Mouse (Mus musculus) liver, embryonic 16.5 days (tissue): ENCODE measurements around the gene 1700067K01Rik. TPM values are rescaled to one million over a fixed set of nuclear protein-coding genes. Genes with fewer than 3 reads are reported as not detected.
"Not testable (repeated sequence)": the region's sequence is repeated elsewhere in the genome, so short reads cannot be mapped to it uniquely, and the experiment has no call there.

ENCODE experiments used
- ATAC-seq: fragments of 200-750 bp; cut with Nextera tagmentation; 2 replicates; pipeline ENCODE4 v1.8.0; 2017; ENCODE audit warnings: low read depth, mild to moderate bottlenecking, moderate number of reproducible peaks, moderate library complexity
- H3K27ac ChIP-seq: fragments of 300-500 bp; sonication (generic); 2 replicates; pipeline ENCODE4 v1.5.1; 2014; ENCODE audit warnings: mild to moderate bottlenecking, low read length
- H3K27me3 ChIP-seq: fragments of 300-500 bp; sonication (generic); 2 replicates; pipeline ENCODE4 v1.6.1; 2014; ENCODE audit warnings: low read depth, low read length, mixed read lengths; ENCODE audit not compliant: control insufficient read depth, insufficient read depth
- H3K36me3 ChIP-seq: fragments of 300-500 bp; sonication (generic); 2 replicates; pipeline ENCODE4 v1.6.1; 2014; ENCODE audit warnings: mild to moderate bottlenecking; ENCODE audit not compliant: control insufficient read depth, insufficient read depth
- H3K4me1 ChIP-seq: fragments of 300-500 bp; sonication (generic); 2 replicates; pipeline ENCODE4 v1.6.1; 2014; ENCODE audit warnings: low read depth, low read length, mixed read lengths; ENCODE audit not compliant: control insufficient read depth
- H3K4me2 ChIP-seq: fragments of 300-500 bp; sonication (generic); 2 replicates; pipeline ENCODE4 v1.6.1; 2014; ENCODE audit warnings: low read depth, low read length, mixed read lengths
- H3K4me3 ChIP-seq: fragments of 300-500 bp; sonication (generic); 2 replicates; pipeline ENCODE4 v1.5.1; 2014; ENCODE audit warnings: low read depth, mild to moderate bottlenecking, low read length
- H3K9ac ChIP-seq: fragments of 300-500 bp; sonication (generic); 2 replicates; pipeline ENCODE4 v1.6.1; 2014; ENCODE audit warnings: low read depth, low read length
- H3K9me3 ChIP-seq: fragments of 300-500 bp; sonication (generic); replicated peaks from 2 replicates; pipeline ENCODE4 v1.6.1; 2016; ENCODE audit warnings: low read length; ENCODE audit not compliant: control insufficient read depth
- WGBS: fragments of 180-500 bp; shearing (Covaris S2); extraction: QIAGEN DNeasy Blood & Tissue Kit; methylation state at CpG from one replicate; pipeline ENCODE4 v1.1.7; 2014; ENCODE audit not compliant: insufficient replicate concordance; 5-methylcytosine and 5-hydroxymethylcytosine counted together
- polyA plus RNA-seq: library from polyadenylated mRNA; unstranded; fragments of >200 nt; fragmentation: Nextera tagmentation; extraction: Ambion mirVana; gene quantifications from 2 replicates; pipeline ENCODE4 v1.2.1, GENCODE M21; 2015

Gene 1700067K01Rik
- polyA plus RNA-seq, 1 experiment from 2014 or later: 0.58 TPM

DNA sequence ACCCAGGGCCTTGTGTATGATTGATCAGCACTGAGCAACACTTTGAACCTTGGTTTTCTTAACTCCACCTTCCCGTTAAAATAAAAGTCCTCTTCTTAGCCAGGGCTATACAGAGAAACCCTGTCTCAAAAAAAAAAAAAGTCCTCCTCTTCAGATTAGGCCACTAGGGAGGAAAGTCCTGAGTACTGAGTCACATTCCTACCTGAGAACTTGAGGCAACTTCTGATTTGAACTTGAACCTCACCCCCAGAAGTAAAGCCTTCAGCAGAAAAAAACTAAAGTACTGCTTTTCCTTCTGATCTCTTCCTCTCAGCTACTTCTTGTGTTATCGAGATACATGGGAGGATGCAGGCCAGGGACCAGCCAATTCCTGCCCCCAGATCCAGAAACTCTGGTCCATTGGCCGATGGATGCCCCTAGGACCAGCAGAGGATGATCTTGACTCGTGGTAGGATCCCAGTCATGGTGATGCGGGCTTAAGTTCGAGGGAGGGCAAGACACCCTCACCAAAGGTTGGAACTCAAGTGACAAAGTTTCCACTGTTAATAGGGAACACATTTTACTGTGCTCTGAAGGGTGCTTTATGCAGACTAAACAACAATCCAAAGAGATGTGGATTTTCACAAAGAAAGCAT is 2.4 kb downstream of the 1700067K01Rik start:
- no peak overlapping the region for H3K9ac ChIP-seq
- peaks cover 33% of the 10 kb centered on the region for H3K4me1 ChIP-seq
- WGBS: 65% methylated on average over 6 of the region's 6 CpGs

DNA sequence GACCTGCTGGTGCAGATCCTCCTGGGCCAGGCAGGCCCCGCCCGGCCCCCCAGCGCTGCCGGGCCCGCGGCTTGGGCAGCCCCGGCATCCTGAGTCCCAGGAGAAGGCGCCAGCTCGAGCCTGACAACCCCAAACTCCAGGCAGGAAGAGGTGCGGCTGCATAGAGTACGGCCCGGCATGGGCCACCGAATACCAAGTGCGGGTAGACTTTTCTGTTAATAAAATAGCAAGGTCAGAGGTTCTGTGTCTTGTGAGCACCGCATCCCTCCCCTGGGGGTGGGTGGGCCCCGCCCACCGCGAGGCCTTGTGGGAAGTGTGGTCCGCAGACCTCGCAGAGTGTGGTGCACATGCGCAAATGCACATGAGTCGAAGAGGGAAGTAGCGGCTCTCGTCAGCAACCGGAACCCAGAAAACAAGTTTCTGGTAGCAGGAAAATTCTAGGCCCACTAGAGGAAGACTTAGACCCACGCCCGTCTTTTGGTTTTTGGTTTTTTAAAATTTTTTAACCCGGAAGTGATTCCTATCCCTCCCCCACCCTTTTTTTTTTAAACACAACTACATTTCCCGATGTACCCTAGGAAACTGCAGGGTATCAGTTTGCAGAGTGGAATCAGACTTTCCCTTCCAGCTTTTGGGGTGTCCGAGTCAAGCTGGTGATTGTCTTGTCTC is 3.4 kb downstream of the 1700067K01Rik start:
- peaks cover 22% of the 10 kb centered on the region for H3K36me3 ChIP-seq
- ATAC-seq: peak; percentile 92
- H3K27me3 ChIP-seq: peaks cover 3% of the 10 kb centered on the region
- peak overlapping the region; percentile 65 for H3K9ac ChIP-seq
- H3K4me1 ChIP-seq: peaks cover 23% of the 10 kb centered on the region
- WGBS: under 1% methylated on average over 30 of the region's 30 CpGs
- no peaks in the 10 kb centered on the region for H3K9me3 ChIP-seq
- peak overlapping the region; percentile 68 for H3K4me3 ChIP-seq
- H3K4me2 ChIP-seq: peak overlapping the region; percentile 88
- peak overlapping the region; percentile 67 for H3K27ac ChIP-seq

More for the DNA sequence above, 2.4 kb downstream of the 1700067K01Rik start:
- no peak for ATAC-seq
- H3K27ac ChIP-seq: no peak overlapping the region; the same call in 1 of the 2 replicates
- peaks cover 28% of the 10 kb centered on the region for H3K36me3 ChIP-seq
- H3K27me3 ChIP-seq: no peaks in the 10 kb centered on the region
- no peaks in the 10 kb centered on the region for H3K9me3 ChIP-seq
- H3K4me2 ChIP-seq: peak overlapping the region; percentile 88
- peak overlapping the region; percentile 68 for H3K4me3 ChIP-seq

DNA sequence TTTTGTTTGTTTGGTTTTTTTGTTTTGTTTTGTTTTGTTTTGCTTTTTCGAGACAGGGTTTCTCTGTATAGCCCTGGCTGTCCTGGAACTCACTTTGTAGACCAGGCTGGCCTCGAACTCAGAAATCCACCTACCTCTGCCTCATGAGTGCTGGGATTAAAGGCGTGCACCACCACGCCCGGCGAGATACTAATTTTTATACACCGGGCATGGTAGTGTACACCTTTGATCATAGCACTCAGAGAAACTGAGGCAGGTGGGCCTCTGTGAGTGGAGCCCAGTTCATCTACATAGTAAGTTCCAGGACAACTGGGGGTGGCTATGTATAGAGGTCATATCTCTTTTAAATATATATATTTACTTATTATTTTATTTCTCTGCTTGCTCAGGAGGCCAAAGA is 4.2 kb downstream of the 1700067K01Rik start:
- not testable (repeated sequence) for H3K4me2 ChIP-seq, ATAC-seq

DNA sequence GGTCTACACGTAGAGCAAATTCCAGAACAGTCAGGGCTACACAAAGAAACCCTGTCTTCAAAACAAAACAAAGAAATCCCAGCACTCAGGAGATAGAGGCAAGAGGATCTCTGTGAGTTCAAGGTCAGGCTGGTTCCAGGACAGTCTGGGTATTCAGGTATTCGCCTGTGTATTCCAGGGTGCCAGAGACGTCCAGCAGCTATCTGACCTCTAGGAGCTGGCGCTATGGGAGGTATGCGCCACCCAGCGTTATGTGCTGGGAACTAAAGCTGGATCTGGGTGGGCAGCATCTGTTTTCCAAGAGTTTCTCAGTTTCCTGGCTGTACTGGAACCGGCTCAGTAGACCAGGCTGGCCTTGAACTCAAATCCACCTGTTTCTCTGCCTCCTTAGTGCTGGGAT is 7.1 kb downstream of the 1700067K01Rik start:
- H3K9me3 ChIP-seq: no peaks in the 10 kb centered on the region
- H3K9ac ChIP-seq: no peak overlapping the region
- WGBS: 43% methylated on average over 7 of the region's 7 CpGs
- peaks cover 24% of the 10 kb centered on the region for H3K4me1 ChIP-seq
- no peak overlapping the region for H3K27ac ChIP-seq
- no peaks in the 10 kb centered on the region for H3K36me3 ChIP-seq
- no peak overlapping the region for H3K4me3 ChIP-seq
- H3K27me3 ChIP-seq: peaks cover 40% of the 10 kb centered on the region
- no peak overlapping the region for H3K4me2 ChIP-seq
- no peak for ATAC-seq

More for the DNA sequence above, 4.2 kb downstream of the 1700067K01Rik start:
- H3K27ac ChIP-seq, H3K9me3 ChIP-seq, H3K4me3 ChIP-seq, H3K9ac ChIP-seq: not testable (repeated sequence)
- peaks cover 19% of the 10 kb centered on the region for H3K4me1 ChIP-seq
- H3K36me3 ChIP-seq: peaks cover 14% of the 10 kb centered on the region
- peaks cover 11% of the 10 kb centered on the region for H3K27me3 ChIP-seq
- 77% methylated on average over 7 of the region's 7 CpGs for WGBS

DNA sequence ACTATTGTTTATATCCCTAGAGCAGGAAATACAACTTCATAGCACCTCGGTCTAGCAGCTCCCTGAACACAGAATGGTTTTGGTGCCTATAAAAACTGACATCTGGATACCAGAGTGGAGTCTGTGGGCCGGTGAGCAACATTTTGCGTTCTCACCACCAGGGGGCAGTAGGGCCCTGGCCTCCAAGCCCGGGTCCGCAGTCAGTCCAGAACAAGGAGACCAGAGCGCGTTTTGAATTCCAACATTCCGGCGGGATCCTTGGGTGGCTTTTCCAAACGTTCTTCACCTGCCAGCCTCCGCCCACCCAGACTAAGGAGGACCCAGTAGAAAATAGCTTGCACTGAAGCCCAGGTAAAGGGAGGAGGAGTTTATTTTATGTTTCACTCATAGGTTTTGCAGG is 8.6 kb downstream of the 1700067K01Rik start:
- Histone ChIP-seq H3K4me2 (no peak overlapping the region), H3K27me3 (peaks cover 44% of the 10 kb centered on the region), H3K27ac (no peak overlapping the region), H3K36me3 (no peaks in the 10 kb centered on the region), H3K9me3 (no peaks in the 10 kb centered on the region), H3K4me3 (no peak overlapping the region), H3K9ac (no peak overlapping the region), H3K4me1 (peaks cover 15% of the 10 kb centered on the region)
- WGBS: 1% methylated on average over 11 of the region's 11 CpGs
- ATAC-seq: no peak; the same call in 1 of the 2 replicates

DNA sequence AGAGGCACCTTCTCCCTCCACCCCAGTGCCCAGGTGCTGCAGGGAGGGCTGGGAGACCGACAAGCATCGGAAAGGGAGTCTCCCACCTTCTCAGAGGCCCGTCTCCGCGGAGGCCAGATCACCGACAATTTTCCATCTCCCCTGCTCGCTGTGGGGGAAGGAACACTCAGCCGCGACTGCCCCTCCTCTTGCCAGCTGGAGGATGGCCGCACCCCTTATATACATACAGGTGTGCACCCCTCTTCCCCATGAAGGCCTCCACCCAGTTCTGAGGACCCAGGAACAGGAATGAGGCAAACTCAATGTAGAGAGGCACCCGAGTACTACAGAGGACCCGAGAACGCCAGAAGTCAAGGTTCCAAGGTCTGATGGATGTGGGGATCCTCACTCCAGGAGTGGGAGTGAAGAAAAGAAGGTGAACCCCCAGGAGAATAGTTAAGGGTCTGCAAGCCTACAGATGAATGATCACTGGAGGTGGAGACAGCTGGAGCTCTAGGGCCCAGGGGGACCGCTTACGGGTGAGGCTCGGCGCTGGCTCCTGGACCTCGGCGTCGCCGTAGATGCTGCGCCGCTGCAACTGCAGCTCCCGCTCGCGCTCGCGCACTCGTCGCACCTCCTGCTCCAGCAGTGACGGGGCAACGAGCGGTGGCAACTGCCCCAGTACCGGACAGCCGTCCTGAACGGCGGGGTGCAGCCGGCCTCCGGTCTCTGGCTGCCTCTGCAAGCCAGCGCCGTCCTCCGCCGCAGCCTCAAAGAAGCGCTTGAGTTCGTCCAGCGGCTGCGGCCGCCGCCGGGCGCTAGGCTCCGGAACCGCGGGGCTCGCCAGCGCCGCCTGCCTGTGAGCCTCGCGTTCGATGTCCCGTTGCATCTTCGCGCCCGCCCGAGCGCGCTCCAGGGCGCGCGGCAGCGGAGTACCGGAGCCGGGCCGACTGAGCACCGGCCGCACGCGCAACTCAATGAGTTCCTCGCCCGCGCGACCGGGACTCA is 9.6 kb downstream of the 1700067K01Rik start:
- Histone ChIP-seq H3K4me1 (peaks cover 12% of the 10 kb centered on the region), H3K9me3 (no peaks in the 10 kb centered on the region), H3K4me3 (peak overlapping the region; percentile 54), H3K27me3 (peaks cover 44% of the 10 kb centered on the region), H3K4me2 (peak overlapping the region; percentile 76), H3K27ac (no peak overlapping the region), H3K9ac (no peak overlapping the region), H3K36me3 (no peaks in the 10 kb centered on the region)
- WGBS: 1% methylated on average over 83 of the region's 83 CpGs
- ATAC-seq: peak; percentile 39

DNA sequence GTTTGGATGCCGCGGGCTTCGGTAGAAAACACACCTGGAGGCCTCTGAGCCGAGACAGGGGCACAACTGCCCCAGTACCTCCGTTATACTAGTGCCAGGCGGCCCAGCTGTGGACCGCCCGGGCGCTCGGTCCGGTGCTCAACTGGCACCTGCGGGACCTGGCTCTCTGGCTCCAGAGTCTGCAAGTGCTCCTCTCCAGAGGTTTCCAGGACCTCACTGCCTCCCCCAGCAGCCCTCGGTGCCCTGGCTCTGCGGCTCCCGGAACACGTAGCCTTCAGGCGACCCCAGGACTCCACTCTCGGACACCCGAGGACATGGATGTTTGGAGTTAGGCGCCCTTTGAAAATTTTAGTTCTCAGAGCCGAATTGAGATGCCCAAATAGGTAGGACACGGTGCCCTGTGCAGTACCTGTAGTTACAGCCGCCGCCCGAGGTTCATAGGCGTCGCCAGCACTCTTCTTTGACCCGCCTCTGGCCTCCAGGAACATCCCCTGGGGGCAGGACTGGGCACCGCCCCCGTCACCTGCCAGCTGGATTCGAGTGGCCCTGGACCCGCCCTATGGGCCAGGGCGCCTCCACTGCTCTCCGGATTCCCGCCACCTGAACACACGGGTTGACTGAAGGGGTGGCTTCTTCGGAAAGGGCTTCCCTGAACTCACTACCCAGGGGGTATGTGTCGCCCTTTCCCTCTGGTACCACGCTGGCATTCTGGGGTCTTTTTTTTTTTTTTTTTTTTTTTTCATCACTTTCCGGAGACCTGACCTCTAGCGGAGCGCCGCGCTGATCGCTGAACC is 10.6 kb downstream of the 1700067K01Rik start, which contains the start of gene 2210011C24Rik:
Gene 2210011C24Rik, minus strand, starts transcription at position 467 of the 794 bp plus-strand sequence.
- H3K9me3 ChIP-seq: no peaks in the 10 kb centered on the region
- peaks cover 44% of the 10 kb centered on the region for H3K27me3 ChIP-seq
- H3K4me1 ChIP-seq: peaks cover 12% of the 10 kb centered on the region
- H3K4me3 ChIP-seq: peak within 1 kb of the TSS; percentile 54
- ATAC-seq: peak; percentile 32; the same call in 1 of the 2 replicates
- H3K4me2 ChIP-seq: peak within 1 kb of the TSS; percentile 76
- H3K27ac ChIP-seq: no peak within 1 kb of the TSS
- 2% methylated on average over 45 of the region's 45 CpGs for WGBS
- H3K36me3 ChIP-seq: no peaks in the 10 kb centered on the region
- H3K9ac ChIP-seq: no peak within 1 kb of the TSS
